Mouse (Mus musculus) cortical plate, adult 2 months (tissue): ENCODE results near the gene Dlk2.

Experiments
- CTCF ChIP-seq: fragments of 200-500 bp; IDR thresholded peaks from 2 replicates; pipeline ENCODE4 v1.5.1; 2011; ENCODE audit warnings: mild to moderate bottlenecking, control low read depth, low read length; ENCODE audit not compliant: insufficient read depth; ENCODE audit errors: extremely low read depth
- POLR2A ChIP-seq: fragments of 200-500 bp; IDR thresholded peaks from 2 replicates; pipeline ENCODE4 v1.6.1; 2011; ENCODE audit warnings: mild to moderate bottlenecking, low read length, control low read depth; ENCODE audit not compliant: insufficient read depth; ENCODE audit errors: extremely low read depth

DNA sequence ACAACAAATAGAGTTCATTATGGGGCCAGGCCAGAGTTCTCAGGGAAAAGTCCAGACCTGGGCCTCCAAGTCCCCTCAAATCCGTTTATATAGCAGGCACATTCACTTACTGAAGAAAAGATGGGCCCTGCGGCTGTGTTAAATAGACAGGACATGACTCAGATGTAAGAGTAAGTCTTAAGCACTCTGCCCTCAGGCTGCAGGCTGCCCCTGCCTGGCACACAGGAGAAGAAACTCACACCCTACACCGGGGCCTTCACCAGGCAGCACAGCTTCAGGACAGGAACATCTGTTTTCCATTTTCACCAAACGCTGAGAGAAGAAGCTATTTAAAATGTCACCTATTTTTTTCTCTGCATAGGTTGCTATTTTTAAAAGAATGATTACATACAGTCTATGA is 19.6 kb upstream of the Dlk2 start:
- TF ChIP-seq CTCF (no peak), POLR2A (no peak)
